Mouse (Mus musculus): ENCODE data around the gene Mael.
A peak's percentile ranks its signal among the peaks of the same experiment; 100 is the strongest.

GRCm38 (mm10) chr1:166160569-166161445 lies 77.7 kb downstream of the Mael start:
- peak; percentile 68 for TF ChIP-seq CTCF (IDR thresholded peaks at IDR 0.05; ENCODE audit: control insufficient read depth, insufficient read depth, insufficient read length)
- TF ChIP-seq MAX (IDR thresholded peaks at IDR 0.05), result no peak
- no peak for TF ChIP-seq USF1 (IDR thresholded peaks at IDR 0.05; ENCODE audit: low read depth)
- TF ChIP-seq CEBPB (IDR thresholded peaks at IDR 0.05; ENCODE audit: low read depth), result no peak
- no peak for TF ChIP-seq FOSL1 (IDR thresholded peaks at IDR 0.05; ENCODE audit: insufficient read depth, low read length, poor library complexity, severe bottlenecking)

All from C2C12 (cell line).